Mouse (Mus musculus): ENCODE data around the gene Bud31.

GRCm38 (mm10) chr5:145119385-145119784 is 20.8 kb upstream of the Bud31 start:
- TF ChIP-seq POLR2A (IDR thresholded peaks at IDR 0.05; ENCODE audit: low read depth, low read length) (no peak), CTCF (IDR thresholded peaks at IDR 0.05; ENCODE audit: extremely low read depth, insufficient read length, insufficient replicate concordance, low read depth, low read length) (peak; percentile 72; the same call in 1 of the 2 replicates)

Measured in small intestine, adult 2 months (tissue).